26 mouse cellular contexts compared by ENCODE assay signal in genomic region chr16:12644621-12645020, GRCm38 (mm10).
DNase-seq lines count a peak whose midpoint lies in the region; ATAC-seq and TF ChIP-seq lines count a peak whose summit lies in the region.
"Had no signal": no experiment of that assay in that cellular context is flagged by ENCODE, and none has a peak within 500 bp of the region (broad histone marks: within the 10 kb centered on the region; RNA-seq: fewer than 3 reads in every experiment).

No protein-coding gene starts in this region.

- H3K9me3 ChIP-seq in hindbrain, postnatal 0 days (ENCODE audit: low read length) = no peaks in the 10 kb centered on the region
- H3K9me3 ChIP-seq in hindbrain, embryonic 14.5 days (ENCODE audit: control insufficient read depth, low read length) = no peaks in the 10 kb centered on the region
- H3K9me3 ChIP-seq: embryonic facial prominence, embryonic 13.5 days; embryonic facial prominence, embryonic 15.5 days; forebrain, embryonic 10.5 days; forebrain, embryonic 12.5 days had no signal

- no peak for TF ChIP-seq CTCF in hindbrain, postnatal 0 days (IDR thresholded peaks at IDR 0.05; ENCODE audit: low read depth)
- TF ChIP-seq CTCF in brain, embryonic 14.5 days (IDR thresholded peaks at IDR 0.05; ENCODE audit: borderline replicate concordance, extremely low read depth, insufficient read depth, insufficient read length) = no peak

- H3K4me1 ChIP-seq in hindbrain, postnatal 0 days (ENCODE audit: insufficient read depth, low read length) = no peaks in the 10 kb centered on the region
- no peaks in the 10 kb centered on the region for H3K4me1 ChIP-seq in hindbrain, embryonic 14.5 days (replicated peaks; ENCODE audit: control insufficient read depth, insufficient read depth, low read length)
- H3K4me1 ChIP-seq: embryonic facial prominence, embryonic 13.5 days; embryonic facial prominence, embryonic 15.5 days; forebrain, embryonic 10.5 days; forebrain, embryonic 12.5 days had no signal

- no peak overlapping the region for H3K4me3 ChIP-seq in hindbrain, postnatal 0 days (ENCODE audit: low read length)
- no peak overlapping the region for H3K4me3 ChIP-seq in hindbrain, embryonic 14.5 days (replicated peaks; ENCODE audit: low read length)
- H3K4me3 ChIP-seq: embryonic facial prominence, embryonic 13.5 days; embryonic facial prominence, embryonic 15.5 days; erythroblast, embryonic 14.5 days; forebrain, embryonic 10.5 days; forebrain, embryonic 12.5 days had no signal

- WGBS in hindbrain, postnatal 0 days = 52% methylated on average over 2 of the region's 2 CpGs
- WGBS in hindbrain, embryonic 14.5 days = 76% methylated on average over 2 of the region's 2 CpGs

- H3K4me2 ChIP-seq in hindbrain, postnatal 0 days (ENCODE audit: low read depth, low read length) = no peak overlapping the region
- no peak overlapping the region for H3K4me2 ChIP-seq in hindbrain, embryonic 14.5 days (replicated peaks)
- H3K4me2 ChIP-seq: embryonic facial prominence, embryonic 13.5 days; embryonic facial prominence, embryonic 15.5 days; forebrain, embryonic 12.5 days had no signal

- no peak overlapping the region for H3K9ac ChIP-seq in hindbrain, postnatal 0 days (replicated peaks; ENCODE audit: low read length)
- H3K9ac ChIP-seq in hindbrain, embryonic 14.5 days = no peak overlapping the region
- H3K9ac ChIP-seq: embryonic facial prominence, embryonic 13.5 days; embryonic facial prominence, embryonic 15.5 days; forebrain, embryonic 12.5 days had no signal

- H3K36me3 ChIP-seq in hindbrain, postnatal 0 days (ENCODE audit: insufficient read depth, low read length) = no peaks in the 10 kb centered on the region
- H3K36me3 ChIP-seq in hindbrain, embryonic 14.5 days (replicated peaks; ENCODE audit: control insufficient read depth, insufficient read depth) = no peaks in the 10 kb centered on the region
- H3K36me3 ChIP-seq: embryonic facial prominence, embryonic 13.5 days; embryonic facial prominence, embryonic 15.5 days; forebrain, embryonic 10.5 days; forebrain, embryonic 12.5 days had no signal

- DNase-seq in hindbrain, postnatal 0 days (ENCODE audit: low spot score) = peak; percentile 25
- no peak for DNase-seq in hindbrain, embryonic 14.5 days (ENCODE audit: low spot score)
- DNase-seq in Muller cell, postnatal 12 days (ENCODE audit: inconsistent ontology term) = peak; percentile 95
- peak; percentile 3 for DNase-seq in brain, embryonic 14.5 days (ENCODE audit: low read depth)
- DNase-seq in retina, postnatal 1 day = peak; percentile 39
- DNase-seq in left cerebral cortex, postnatal 10 days (ENCODE audit: extremely low spot score in 1 of 2, low spot score in 2 of 2) = no peak
- no peak for DNase-seq in urinary bladder, adult 2 months (ENCODE audit: low spot score)
- DNase-seq: adrenal gland, adult 8-10 months; adrenal gland, postnatal 14 days; adrenal gland, postnatal 36 days; cerebellum, adult 11 months; cerebellum, adult 18-20 months; cerebellum, adult 8-10 months; cerebellum, adult 9-11 months; cerebellum, postnatal 14 days; cerebellum, postnatal 36 days; embryo, embryonic 11 days had no signal

- no peak for TF ChIP-seq POLR2A in brain, embryonic 14.5 days (IDR thresholded peaks at IDR 0.05; ENCODE audit: borderline replicate concordance, extremely low read depth, insufficient read depth, insufficient read length, poor library complexity, severe bottlenecking)

- intact Hi-C loops in left cerebral cortex, postnatal 10 days (cut with DNase I) = no loop called here

- ATAC-seq in hindbrain, postnatal 0 days = no peak
- no peak for ATAC-seq in hindbrain, embryonic 14.5 days (ENCODE audit: low FRiP score)
- ATAC-seq: activated CD4-positive, CD25-positive, alpha-beta regulatory T cell, adult 4 months; forebrain, embryonic 14.5 days; forebrain, embryonic 16.5 days; Patski had no signal

- H3K27ac ChIP-seq in hindbrain, postnatal 0 days = no peak overlapping the region
- no peak overlapping the region for H3K27ac ChIP-seq in hindbrain, embryonic 14.5 days
- H3K27ac ChIP-seq: embryonic facial prominence, embryonic 13.5 days; embryonic facial prominence, embryonic 15.5 days; forebrain, embryonic 10.5 days; forebrain, embryonic 12.5 days had no signal

- no peaks in the 10 kb centered on the region for H3K27me3 ChIP-seq in hindbrain, postnatal 0 days (ENCODE audit: insufficient read depth, low read length)
- no peaks in the 10 kb centered on the region for H3K27me3 ChIP-seq in hindbrain, embryonic 14.5 days (ENCODE audit: control insufficient read depth, insufficient read depth, low read length)
- H3K27me3 ChIP-seq: embryonic facial prominence, embryonic 13.5 days; embryonic facial prominence, embryonic 15.5 days; forebrain, embryonic 12.5 days had no signal

Comparison
In these comparisons a context has a peak if more than half of its experiments do, and no peak if none do; other contexts are left out.
1. DNase-seq: peak in hindbrain, postnatal 0 days (single experiment), Muller cell, postnatal 12 days (single experiment), brain, embryonic 14.5 days (single experiment) and retina, postnatal 1 day (single experiment); none in hindbrain, embryonic 14.5 days (single experiment), left cerebral cortex, postnatal 10 days (0 of 2) and urinary bladder, adult 2 months (single experiment).